Mouse (Mus musculus) cerebellum, adult 2 months (tissue): ENCODE results near the gene Med22.

Experiments
- CTCF ChIP-seq: fragments of 200-500 bp; IDR thresholded peaks from 2 replicates; pipeline ENCODE4 v1.5.1; 2011; ENCODE audit warnings: low read depth, mild to moderate bottlenecking, control low read depth, low read length, moderate library complexity, borderline replicate concordance; ENCODE audit not compliant: insufficient read depth
- POLR2A ChIP-seq: fragments of 200-500 bp; IDR thresholded peaks from 2 replicates; pipeline ENCODE4 v1.6.1; 2011; ENCODE audit warnings: low read length, control low read depth, borderline replicate concordance; ENCODE audit not compliant: insufficient read depth

DNA sequence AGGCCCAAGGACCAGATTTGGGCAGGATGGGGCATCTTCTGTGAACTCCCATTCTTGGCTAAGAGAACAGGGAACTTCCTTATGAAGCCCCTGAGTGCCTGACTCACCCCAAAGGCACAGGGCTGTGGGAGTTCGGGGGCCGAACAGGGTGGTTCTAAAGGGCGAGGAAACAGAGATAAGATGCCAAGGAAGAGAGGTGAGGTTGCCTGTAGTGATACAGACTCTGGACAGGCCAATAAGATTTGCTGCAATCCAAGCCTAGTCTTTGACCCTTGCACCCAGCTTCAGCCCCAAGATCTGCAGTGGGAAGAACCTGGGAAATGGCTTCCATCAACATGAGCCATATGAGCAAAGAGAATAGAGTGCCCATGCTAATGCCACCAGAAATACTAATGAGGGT is 32.8 kb upstream of the Med22 start:
- TF ChIP-seq POLR2A = no peak
- TF ChIP-seq CTCF = no peak
